Mouse (Mus musculus) hematopoietic multipotent progenitor cell, adult 10-12 weeks (in vitro differentiated cells): ENCODE data around the gene Pgm2l1. TPM values are rescaled to one million over a fixed set of nuclear protein-coding genes. Genes with fewer than 3 reads are reported as not detected.

Experiments
- polyA plus RNA-seq: library from polyadenylated mRNA; stranded (reverse); fragments of >175 nt; gene quantifications from 2 replicates; pipeline ENCODE4 v1.2.3, GENCODE M21; 2012; ENCODE audit warnings: low replicate concordance

Gene Pgm2l1
- polyA plus RNA-seq, result 8.5 and 14.8 TPM in 2 replicates

DNA sequence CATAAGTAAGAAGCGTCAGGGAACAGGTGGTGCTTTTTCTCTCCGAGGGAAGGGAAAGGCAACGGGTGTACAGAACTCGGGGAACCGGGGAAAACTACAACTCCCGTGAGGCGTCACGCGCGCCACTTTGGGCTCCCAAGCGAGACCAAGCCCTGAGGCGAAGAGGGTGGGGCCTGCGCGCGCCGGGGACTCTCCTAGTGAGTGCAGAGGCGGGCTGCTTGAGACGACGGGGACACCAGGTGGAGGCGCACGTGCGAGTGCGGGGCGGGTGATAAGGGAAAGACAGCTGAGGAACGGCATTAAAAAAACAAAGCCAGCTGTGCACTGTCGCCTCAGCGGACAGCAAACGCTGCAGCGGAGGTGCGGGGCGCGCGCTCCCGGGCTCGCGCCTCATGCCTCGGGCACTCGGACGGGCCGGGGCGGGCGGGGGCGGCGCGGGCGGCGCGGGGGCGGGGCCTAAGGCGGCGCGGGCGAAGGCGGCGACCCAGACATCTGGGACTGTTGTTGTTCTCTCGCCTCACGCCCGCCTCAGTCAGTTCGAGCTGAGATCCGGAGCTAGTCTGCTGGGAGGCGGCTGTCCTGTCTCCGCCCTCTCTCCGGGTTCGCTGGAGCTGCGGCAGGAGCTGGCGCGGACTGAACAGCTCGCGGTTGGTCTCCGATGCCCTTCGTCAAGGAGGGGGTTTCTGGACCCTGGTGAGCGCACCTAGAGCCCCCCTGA, at the start of gene Pgm2l1:
TSS of gene Pgm2l1 (plus strand) at position 237 of the 718 bp plus-strand sequence.

DNA sequence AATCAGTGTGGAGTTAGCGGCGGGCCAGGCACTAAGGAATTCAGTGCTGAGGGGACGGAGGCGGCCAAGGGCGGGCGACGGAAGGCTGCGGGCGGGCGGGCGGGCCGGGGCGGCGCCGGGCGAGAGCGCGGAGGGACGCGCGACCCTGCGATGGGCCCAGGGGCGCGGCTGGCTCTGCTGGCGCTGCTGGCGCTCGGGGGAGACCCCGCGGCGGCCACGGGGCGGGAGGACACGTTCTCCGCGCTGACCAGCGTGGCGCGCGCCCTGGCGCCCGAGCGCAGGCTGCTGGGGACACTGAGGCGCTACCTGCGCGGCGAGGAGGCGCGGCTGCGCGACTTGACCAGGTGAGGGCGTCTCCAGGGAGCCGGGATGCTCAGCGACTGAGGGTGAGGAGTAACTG, 58.2 kb downstream of the Pgm2l1 start, which contains the start of gene P4ha3:
TSS of gene P4ha3 (plus strand) at position 138 of the 400 bp plus-strand sequence.

Other genes with a start within 250 kb of the Pgm2l1 start
- gene Rnf169, start 246.9 kb upstream of the Pgm2l1 start, polyA plus RNA-seq, result 4.6 and 5.7 TPM in 2 replicates
- not detected in 2 replicates for gene Chrdl2, start 221.2 kb upstream of the Pgm2l1 start, polyA plus RNA-seq
- 6.0 and 10.6 TPM in 2 replicates for gene Pold3, start 105.8 kb upstream of the Pgm2l1 start, polyA plus RNA-seq
- gene Lipt2, start 68.1 kb upstream of the Pgm2l1 start, polyA plus RNA-seq, result 1.9 and 4.6 TPM in 2 replicates
- gene Kcne3, start 50.9 kb upstream of the Pgm2l1 start, polyA plus RNA-seq, result not detected in 2 replicates
- gene P4ha3, start 58.1 kb downstream of the Pgm2l1 start, polyA plus RNA-seq, result 0.16 TPM in 1 of 2 replicates, not detected in the other
- 27.5 and 47.7 TPM in 2 replicates for gene C2cd3, start 144.8 kb downstream of the Pgm2l1 start, polyA plus RNA-seq
- gene Ppme1, start 144.9 kb downstream of the Pgm2l1 start, polyA plus RNA-seq, result 27.9 and 30.1 TPM in 2 replicates
- gene Ucp3, start 245.6 kb downstream of the Pgm2l1 start, polyA plus RNA-seq, result 0.74 and 1.5 TPM in 2 replicates